Mouse (Mus musculus): ENCODE data around the gene Ammecr1.

DNA sequence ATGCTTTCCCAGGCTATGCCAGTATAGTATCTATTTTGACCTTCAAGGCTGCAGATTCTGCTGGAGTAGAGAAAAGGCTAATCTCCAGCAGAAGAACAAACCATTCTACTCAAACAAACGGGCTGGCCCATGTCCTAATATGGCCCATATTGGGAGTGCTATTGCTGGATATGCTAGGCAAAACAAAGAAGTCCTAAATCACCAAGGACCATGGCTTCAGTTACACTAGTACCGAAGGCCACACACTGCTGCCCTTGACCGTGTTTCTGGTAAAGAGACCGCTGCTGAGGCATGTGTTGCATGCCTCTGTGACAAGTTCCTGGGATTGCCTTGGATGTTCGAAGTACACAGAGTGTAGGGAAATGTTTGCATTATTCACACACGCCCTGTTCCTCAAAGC is 120.3 kb downstream of the Ammecr1 start:
- TF ChIP-seq CTCF (conservative IDR thresholded peaks at IDR 0.05; ENCODE audit: insufficient read depth, insufficient read length, low read depth, low read length) = no peak
- TF ChIP-seq POLR2A (IDR thresholded peaks at IDR 0.05; ENCODE audit: low read depth, low read length) = no peak
